ENCODE assay signal across 22 mouse cellular contexts in genomic region chr8:4174018-4174417, GRCm38 (mm10). TPM values are rescaled to one million over a fixed set of nuclear protein-coding genes. Genes with fewer than 3 reads are reported as not detected.
"Had no signal": no experiment of that assay in that cellular context is flagged by ENCODE, and none has a peak within 500 bp of the region (broad histone marks: within the 10 kb centered on the region; RNA-seq: fewer than 3 reads in every experiment).

No protein-coding gene starts in this region.

- H3K27me3 ChIP-seq: midbrain, embryonic 12.5 days; neural tube, embryonic 13.5 days; neural tube, embryonic 15.5 days; stomach, embryonic 15.5 days had no signal

- DNase-seq: lung, adult 18-20 months; lung, embryonic 14.5 days; lung, postnatal 10 days; lung, postnatal 4 days; midbrain, embryonic 14.5 days; right cerebral cortex, postnatal 14 days; thymus, adult 18-20 months; thymus, postnatal 14 days; thymus, postnatal 36 days had no signal

- H3K27ac ChIP-seq: midbrain, embryonic 10.5 days; midbrain, embryonic 12.5 days; neural tube, embryonic 13.5 days; neural tube, embryonic 15.5 days; stomach, embryonic 15.5 days; stomach, postnatal 0 days had no signal

- H3K9me3 ChIP-seq: midbrain, embryonic 10.5 days; midbrain, embryonic 12.5 days; neural tube, embryonic 13.5 days; neural tube, embryonic 15.5 days; stomach, embryonic 15.5 days had no signal

- H3K9ac ChIP-seq: lung, embryonic 14.5 days; midbrain, embryonic 12.5 days; neural tube, embryonic 13.5 days; neural tube, embryonic 15.5 days; stomach, embryonic 15.5 days had no signal

- H3K4me3 ChIP-seq: midbrain, embryonic 10.5 days; midbrain, embryonic 12.5 days; myocyte; neural tube, embryonic 13.5 days; neural tube, embryonic 15.5 days; stomach, embryonic 15.5 days had no signal

- H3K36me3 ChIP-seq: midbrain, embryonic 10.5 days; stomach, embryonic 15.5 days had no signal

- ATAC-seq: midbrain, embryonic 16.5 days had no signal

- H3K4me2 ChIP-seq: lung, embryonic 14.5 days; midbrain, embryonic 12.5 days; neural tube, embryonic 13.5 days; neural tube, embryonic 15.5 days; stomach, embryonic 15.5 days had no signal

- H3K4me1 ChIP-seq: midbrain, embryonic 10.5 days; stomach, embryonic 15.5 days had no signal

RNA-seq across cellular contexts. Expression of gene Cd209g, which starts 40.1 kb away (rescaled TPM):
- total RNA-seq: megakaryocyte, adult 5-6 weeks; megakaryocyte-erythroid progenitor cell, adult 5-6 weeks had no signal
- polyA plus RNA-seq: lung, embryonic 14.5 days; lung, embryonic 16.5 days; midbrain, embryonic 10.5 days; midbrain, embryonic 12.5 days; midbrain, embryonic 14.5 days; midbrain, embryonic 16.5 days; myocyte; neural tube, embryonic 11.5 days; neural tube, embryonic 13.5 days; neural tube, embryonic 15.5 days; stomach, embryonic 15.5 days; stomach, postnatal 0 days; thymus, postnatal 0 days had no signal

RNA-seq across cellular contexts. Expression of gene Prr36, which starts 43.2 kb away (rescaled TPM):
- total RNA-seq: megakaryocyte-erythroid progenitor cell, adult 5-6 weeks had no signal

RNA-seq across cellular contexts. Expression of gene Lrrc8e, which starts 52.6 kb away (rescaled TPM):
- total RNA-seq: megakaryocyte, adult 5-6 weeks; megakaryocyte-erythroid progenitor cell, adult 5-6 weeks had no signal
- polyA plus RNA-seq: midbrain, embryonic 14.5 days; midbrain, embryonic 16.5 days; neural tube, embryonic 11.5 days; neural tube, embryonic 13.5 days; neural tube, embryonic 15.5 days had no signal
